Mouse (Mus musculus) gastrocnemius, postnatal 36 days (tissue): ENCODE results near the gene Abcb4. TPM values are rescaled to one million over a fixed set of nuclear protein-coding genes. Genes with fewer than 3 reads are reported as not detected.
"Not testable (repeated sequence)": the region's sequence is repeated elsewhere in the genome, so short reads cannot be mapped to it uniquely, and the experiment has no call there.

Source experiments
- DNase-seq, 2 experiments: peaks; one replicate each; pipeline ENCODE4 v3.0.0; 2022
- intact Hi-C: fragments of 180-260 bp; cut with DNase I; formaldehyde crosslinking; loops from one replicate; pipeline ENCODE4 v1.15.1; 2025
- long read RNA-seq, 2 experiments: library from polyadenylated mRNA; stranded (forward); transcript quantifications; one replicate each; pipeline ENCODE4 v2.0.0; 2021
- total RNA-seq, 2 experiments: library from RNA; stranded (reverse); gene quantifications; 2 replicates each; pipeline ENCODE4 v1.2.3; 2021

The Abcb4 gene
- total RNA-seq: 10 to 100 TPM; 70.1 to 78.3 TPM
- long read RNA-seq, experiment 1, full-length matches to known transcripts: 9 of 87 reads
- long read RNA-seq, experiment 1, partial matches to known transcripts: 62 of 87 reads
- long read RNA-seq, experiment 1, other reads (novel, unspliced or antisense): 16 of 87 reads
- long read RNA-seq, experiment 2, full-length matches to known transcripts: 15 of 111 reads
- long read RNA-seq, experiment 2, partial matches to known transcripts: 72 of 111 reads
- long read RNA-seq, experiment 2, other reads (novel, unspliced or antisense): 24 of 111 reads

- intact Hi-C loops: loop anchor here (1.0 kb wide), 2 partner anchors 22 to 26 kb away; no protein-coding TSS in a partner anchor
Measured at GRCm38 (mm10) chr5:8893300-8894103, at the start of gene Abcb4. Abcb4 (plus strand) TSS chr5:8893717.

GRCm38 (mm10) chr5:8848607-8849575 is 44.6 kb upstream of the Abcb4 start:
- intact Hi-C loops, DNase-seq: not testable (repeated sequence)

More at GRCm38 (mm10) chr5:8893300-8894103, at the start of gene Abcb4:
- peak; percentile 29 to 57 for DNase-seq

GRCm38 (mm10) chr5:8850851-8851250 is 42.7 kb upstream of the Abcb4 start:
- no peak for DNase-seq
- intact Hi-C loops: no loop called here

GRCm38 (mm10) chr5:8857201-8857600 is 36.3 kb upstream of the Abcb4 start:
- intact Hi-C loops: no loop called here
- no peak for DNase-seq

- intact Hi-C loops: no loop called here
- no peak for DNase-seq
Measured at GRCm38 (mm10) chr5:8861811-8862210, 31.7 kb upstream of the Abcb4 start.

GRCm38 (mm10) chr5:8863580-8864337 is 29.8 kb upstream of the Abcb4 start:
- DNase-seq: no peak
- intact Hi-C loops: no loop called here

- intact Hi-C loops, DNase-seq: not testable (repeated sequence)
Measured at GRCm38 (mm10) chr5:8865630-8866029, 27.9 kb upstream of the Abcb4 start.

GRCm38 (mm10) chr5:8866366-8866765 is 27.2 kb upstream of the Abcb4 start:
- no peak for DNase-seq
- intact Hi-C loops: no loop called here

GRCm38 (mm10) chr5:8868019-8868418 is 25.5 kb upstream of the Abcb4 start:
- peak in 1 of 2 experiments; percentile 16 for DNase-seq
- intact Hi-C loops: no loop called here

GRCm38 (mm10) chr5:8872979-8873915 is 20.3 kb upstream of the Abcb4 start:
- intact Hi-C loops: no loop called here
- DNase-seq: no peak

- no peak for DNase-seq
- intact Hi-C loops: no loop called here
Measured at GRCm38 (mm10) chr5:8877086-8877485, 16.4 kb upstream of the Abcb4 start.

- DNase-seq: no peak
- intact Hi-C loops: no loop called here
Measured at GRCm38 (mm10) chr5:8877800-8878199, 15.7 kb upstream of the Abcb4 start.

- intact Hi-C loops: no loop called here
- DNase-seq: no peak
Measured at GRCm38 (mm10) chr5:8885837-8886236, 7.7 kb upstream of the Abcb4 start.

GRCm38 (mm10) chr5:8894104-8894425 is 548 bp downstream of the Abcb4 start:
- no peak for DNase-seq
- intact Hi-C loops: loop anchor here (1.0 kb wide), 1 partner anchor 23 kb away; no protein-coding TSS in a partner anchor

GRCm38 (mm10) chr5:8894641-8895490 is 1.3 kb downstream of the Abcb4 start:
- no peak for DNase-seq
- intact Hi-C loops: loop anchor here (1.0 kb wide), 1 partner anchor 24 kb away; no protein-coding TSS in a partner anchor

GRCm38 (mm10) chr5:8896198-8896597 is 2.7 kb downstream of the Abcb4 start:
- DNase-seq: no peak
- intact Hi-C loops: no loop called here

GRCm38 (mm10) chr5:8898246-8898645 is 4.7 kb downstream of the Abcb4 start:
- intact Hi-C loops: no loop called here
- no peak for DNase-seq

GRCm38 (mm10) chr5:8901001-8901400 is 7.5 kb downstream of the Abcb4 start:
- intact Hi-C loops: no loop called here
- no peak for DNase-seq
